Mouse (Mus musculus): ENCODE measurements around the gene Fkbp10.

The Fkbp10 gene

DNA sequence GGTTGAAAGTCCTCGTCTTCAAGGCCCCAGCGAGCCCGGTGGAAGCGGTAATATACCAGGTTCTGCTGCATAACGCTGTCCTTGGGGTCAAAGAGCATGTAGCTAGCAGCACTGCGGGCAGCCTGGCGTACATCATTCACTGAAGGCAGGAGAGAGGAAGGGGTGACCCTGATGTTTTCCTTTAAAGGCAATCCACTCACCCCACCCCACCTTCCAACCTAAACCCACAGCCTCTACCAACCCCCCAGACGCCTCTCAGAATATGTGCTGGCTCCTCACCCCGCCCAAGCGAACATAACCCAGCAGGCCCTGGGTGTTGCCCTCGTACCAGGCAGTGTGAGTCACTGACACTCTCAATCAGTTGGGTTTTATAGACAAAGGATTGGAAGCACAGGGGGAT, 3.8 kb upstream of the Fkbp10 start:
- no peak for DNase-seq (ENCODE audit: low spot score in 2 of 2)

- DNase-seq (ENCODE audit: low spot score in 2 of 2): no peak
Observed at GRCm38 (mm10) chr11:100413541-100413940, 2.0 kb upstream of the Fkbp10 start.

GRCm38 (mm10) chr11:100414021-100414913, 1.2 kb upstream of the Fkbp10 start, which contains the start of gene P3h4:
Gene P3h4 (minus strand): TSS chr11:100414836.
- peak; percentile 61 for DNase-seq (ENCODE audit: low spot score in 2 of 2)

DNA sequence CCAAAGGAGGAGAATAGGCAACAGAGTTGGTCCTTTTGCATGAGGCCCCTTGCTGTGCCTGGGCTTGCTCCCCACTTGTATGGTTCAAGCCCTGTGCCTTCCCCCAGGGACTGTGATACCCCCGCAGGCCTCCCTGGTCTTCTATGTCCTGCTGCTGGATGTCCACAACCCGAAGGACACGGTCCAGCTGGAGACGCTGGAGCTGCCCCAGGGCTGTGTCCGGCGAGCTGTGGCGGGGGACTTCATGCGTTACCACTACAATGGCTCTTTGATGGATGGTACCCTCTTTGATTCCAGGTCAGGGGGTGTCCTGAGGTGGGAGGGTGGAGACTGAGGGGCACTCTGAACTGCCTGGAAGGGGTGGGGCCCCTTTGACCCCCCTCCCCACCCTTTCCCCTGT, 6.0 kb downstream of the Fkbp10 start:
- no peak for DNase-seq (ENCODE audit: low spot score in 2 of 2)

- no peak for DNase-seq (ENCODE audit: low spot score in 2 of 2)
Observed at GRCm38 (mm10) chr11:100423836-100424235, 8.3 kb downstream of the Fkbp10 start.

DNA sequence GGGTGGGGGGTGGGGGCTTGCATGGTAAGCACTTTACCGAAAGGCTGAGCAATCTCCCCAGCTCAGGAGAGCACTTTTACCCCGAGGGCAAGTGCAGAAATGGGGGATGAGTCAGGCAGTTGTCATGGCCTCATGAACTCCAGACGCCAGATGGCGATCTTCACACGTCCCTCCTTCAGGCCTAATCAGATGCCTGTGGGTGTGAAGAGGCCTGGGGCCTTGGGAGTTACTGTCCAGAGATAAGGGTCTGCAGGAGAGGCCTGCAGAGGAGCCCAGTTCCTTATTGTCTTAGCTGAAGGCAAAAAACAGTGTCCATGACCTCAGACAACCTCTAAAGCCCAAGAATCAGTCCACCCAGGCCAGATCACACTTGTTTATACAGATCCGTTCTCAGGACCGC, 10.4 kb downstream of the Fkbp10 start:
- DNase-seq (ENCODE audit: low spot score in 2 of 2): peak; percentile 46 to 61

GRCm38 (mm10) chr11:100426820-100427219, 11.3 kb downstream of the Fkbp10 start:
- no peak for DNase-seq (ENCODE audit: low spot score in 2 of 2)

DNA sequence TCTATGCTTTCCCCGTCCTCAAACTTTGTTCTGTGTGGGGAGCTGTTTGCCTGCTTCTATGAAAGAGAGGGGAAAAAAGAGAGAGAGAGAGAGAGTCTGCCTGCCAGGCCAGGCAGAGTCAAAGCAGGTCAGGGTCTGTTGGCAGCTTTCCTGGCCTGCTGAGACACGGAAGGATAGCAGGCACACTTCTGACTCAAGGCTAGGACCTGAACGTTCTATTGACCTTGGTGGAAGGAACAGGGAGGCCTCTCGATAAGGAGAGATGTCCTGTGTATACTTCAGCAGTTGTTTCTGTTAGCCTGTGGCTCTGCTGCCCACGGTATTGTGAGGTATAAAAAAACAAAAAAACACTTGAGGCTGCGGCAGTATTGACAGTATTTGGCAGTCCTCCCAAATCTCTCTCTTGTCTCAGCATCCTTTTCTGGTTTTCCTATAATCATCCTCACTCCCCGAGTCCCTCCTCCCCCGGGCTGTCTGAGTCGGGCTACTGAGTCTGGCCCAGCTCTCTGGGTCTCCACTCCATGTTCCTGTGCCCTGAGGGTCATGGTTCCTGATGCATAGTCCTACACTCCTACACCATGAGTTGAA, 13.2 kb downstream of the Fkbp10 start:
- DNase-seq (ENCODE audit: low spot score in 2 of 2): no peak

- no peak for DNase-seq (ENCODE audit: low spot score in 2 of 2)
Observed at GRCm38 (mm10) chr11:100430052-100430451, 14.6 kb downstream of the Fkbp10 start.

- no peak for DNase-seq (ENCODE audit: low spot score in 2 of 2)
Observed at GRCm38 (mm10) chr11:100432002-100432401, 16.5 kb downstream of the Fkbp10 start.

- DNase-seq (ENCODE audit: low spot score in 2 of 2): no peak
Observed at GRCm38 (mm10) chr11:100435678-100436246, 20.3 kb downstream of the Fkbp10 start.

- no peak for DNase-seq (ENCODE audit: low spot score in 2 of 2)
Observed at GRCm38 (mm10) chr11:100437901-100438300, 22.4 kb downstream of the Fkbp10 start.

- peak; percentile 71 to 74 for DNase-seq (ENCODE audit: low spot score in 2 of 2)
Observed at GRCm38 (mm10) chr11:100440691-100441522, 25.4 kb downstream of the Fkbp10 start.

DNA sequence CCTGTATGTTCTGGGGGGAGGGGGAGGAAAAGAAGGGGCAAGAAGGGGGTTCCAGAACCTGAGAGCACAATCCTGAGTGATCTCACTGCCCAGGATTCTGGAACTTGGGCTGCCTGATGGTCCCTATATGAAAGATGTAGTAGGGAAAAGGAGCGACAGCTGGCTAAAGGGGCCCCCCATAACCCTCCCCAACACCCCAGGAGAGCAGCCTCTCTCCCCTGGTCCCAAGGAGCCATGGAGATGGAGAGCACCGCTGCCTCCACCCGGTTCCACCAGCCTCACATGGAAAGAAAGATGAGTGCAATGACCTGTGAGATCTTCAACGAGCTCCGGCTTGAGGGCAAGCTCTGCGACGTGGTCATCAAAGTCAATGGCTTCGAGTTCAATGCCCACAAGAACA, 26.3 kb downstream of the Fkbp10 start, which contains the start of the genes Nt5c3b and Klhl10:
TSS of gene Nt5c3b (minus strand) at position 12 of the 400 bp plus-strand sequence.
TSS of gene Klhl10 (plus strand) at position 121 of the 400 bp plus-strand sequence.
- DNase-seq (ENCODE audit: low spot score in 2 of 2): no peak

DNA sequence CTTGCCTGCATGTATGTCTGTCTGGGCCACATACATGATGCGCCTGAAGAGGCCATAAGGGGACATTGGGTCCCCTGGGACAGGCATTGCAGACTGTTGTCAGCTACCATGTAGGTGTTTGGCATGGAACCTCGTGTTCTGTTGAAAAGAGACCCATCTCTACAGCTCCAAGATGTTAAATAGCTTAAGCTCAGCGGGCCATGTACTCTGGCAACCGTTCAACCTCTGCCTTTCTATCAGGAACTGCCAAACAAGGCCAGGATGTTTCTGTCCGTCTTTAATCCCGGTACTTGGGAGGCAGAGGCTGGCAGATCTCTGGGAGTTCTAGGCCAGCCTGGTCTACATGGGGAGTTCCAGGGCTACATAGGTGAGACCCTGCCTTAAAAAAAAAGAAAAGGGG, 27.1 kb downstream of the Fkbp10 start:
- no peak for DNase-seq (ENCODE audit: low spot score in 2 of 2)

DNA sequence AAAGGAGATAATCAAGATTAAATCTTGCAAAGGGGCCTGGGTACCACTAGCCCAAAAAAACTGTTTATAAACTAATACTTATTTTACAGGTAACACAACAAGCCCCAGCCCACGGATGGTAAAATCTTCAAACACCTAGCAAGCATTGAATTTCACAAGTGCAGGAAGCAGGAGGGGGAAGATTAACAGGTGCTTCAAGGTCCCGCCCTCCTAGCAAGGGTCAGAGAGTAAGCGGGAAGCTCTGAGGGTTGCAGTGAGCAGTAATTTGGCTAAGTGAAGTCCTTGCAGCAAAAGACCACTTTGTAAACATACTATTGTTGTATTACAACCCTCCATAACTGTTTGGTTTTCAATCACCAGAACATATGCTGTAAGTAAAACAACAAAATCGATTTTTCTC, 41.8 kb downstream of the Fkbp10 start:
- no peak for DNase-seq (ENCODE audit: low spot score in 2 of 2)

DNA sequence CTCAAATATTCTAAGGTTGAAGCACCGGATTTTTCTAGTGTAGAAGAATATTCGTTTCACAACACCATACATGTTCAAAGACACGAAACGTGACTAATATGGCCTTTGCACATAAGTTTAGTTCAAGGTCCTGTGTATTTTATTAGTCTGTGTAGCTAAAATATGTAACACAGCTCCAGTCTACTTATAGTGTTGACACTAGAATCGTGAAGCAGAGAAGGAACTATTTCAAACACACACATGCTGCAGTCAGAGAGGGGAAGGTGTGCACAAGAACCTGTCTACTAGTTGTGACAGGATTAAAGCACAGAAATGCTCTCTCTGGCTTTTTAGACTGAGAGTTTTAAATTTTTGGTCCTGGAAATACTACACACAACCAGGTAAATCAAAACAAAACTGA, 42.2 kb downstream of the Fkbp10 start:
- DNase-seq (ENCODE audit: low spot score in 2 of 2): no peak

DNA sequence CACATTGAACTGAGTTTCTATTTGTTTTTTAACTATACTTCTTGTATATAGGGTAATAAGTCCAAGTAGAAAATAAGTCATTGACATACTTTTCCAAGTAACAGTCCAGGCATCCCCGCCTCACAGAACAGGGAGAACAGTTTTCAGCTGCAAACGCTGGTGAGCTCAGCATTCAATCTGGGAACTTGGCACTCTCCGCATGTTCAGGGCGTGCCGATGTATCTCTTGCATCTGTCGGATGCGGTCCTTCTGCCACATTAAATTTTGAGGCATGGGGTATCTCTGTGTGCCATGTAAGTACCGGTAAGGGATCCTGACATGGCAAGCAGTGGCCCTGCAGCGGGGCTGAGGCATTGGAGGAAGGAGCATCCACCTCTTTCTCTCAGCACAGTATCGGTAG, 47.2 kb downstream of the Fkbp10 start:
- DNase-seq (ENCODE audit: low spot score in 2 of 2): no peak

DNA sequence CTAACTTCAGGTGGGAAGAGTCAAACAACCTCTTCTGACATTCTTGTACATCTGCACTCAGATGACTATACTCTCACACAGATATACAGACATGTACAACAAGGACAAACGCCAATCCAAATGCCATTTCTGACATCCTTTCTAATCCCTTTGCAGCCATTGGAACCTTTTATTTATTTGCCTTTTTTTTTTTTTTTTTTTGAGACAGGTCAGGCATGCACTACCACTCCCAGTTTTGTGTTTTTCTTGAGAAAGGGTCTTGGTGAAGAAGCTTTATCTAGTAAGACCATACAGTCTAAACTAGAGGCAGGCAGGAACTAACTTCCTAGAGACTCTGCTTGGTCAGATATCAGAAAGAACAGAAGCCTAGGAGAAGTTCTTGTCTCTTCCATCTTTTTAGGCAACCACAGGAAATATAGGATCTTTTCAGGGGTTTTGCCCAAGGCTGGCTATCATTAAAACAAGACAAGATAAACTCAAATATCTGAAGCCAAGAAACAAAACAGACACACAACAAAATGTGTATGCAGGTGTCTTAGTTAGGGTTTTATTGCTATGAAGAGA, 49.8 kb downstream of the Fkbp10 start:
- DNase-seq (ENCODE audit: low spot score in 2 of 2): no peak

DNA sequence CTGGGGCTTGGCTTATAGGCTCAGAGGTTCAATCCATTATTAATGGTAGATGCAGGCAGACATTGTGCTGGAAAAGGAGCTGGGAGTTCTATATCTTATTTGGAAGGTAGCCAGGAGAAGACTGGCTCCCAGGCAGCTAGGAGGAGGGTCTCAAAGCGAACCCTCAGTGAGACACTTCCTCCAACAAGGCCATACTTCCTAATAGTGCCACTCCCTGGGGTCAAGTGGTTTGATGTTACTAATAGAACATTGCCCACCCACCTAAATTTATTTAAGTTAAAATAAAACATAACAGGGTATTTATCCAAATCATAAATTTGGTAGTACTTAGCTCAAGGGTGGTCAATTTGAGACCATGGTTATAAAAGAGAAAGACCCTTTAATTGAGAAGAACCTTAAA, 50.3 kb downstream of the Fkbp10 start:
- DNase-seq (ENCODE audit: low spot score in 2 of 2): no peak
